Mouse (Mus musculus): ENCODE data around the gene Mex3d.

- TF ChIP-seq POLR2A (IDR thresholded peaks at IDR 0.05; ENCODE audit: borderline replicate concordance, extremely low read depth, insufficient read depth, insufficient read length, poor library complexity, severe bottlenecking) (no peak), CTCF (IDR thresholded peaks at IDR 0.05; ENCODE audit: borderline replicate concordance, extremely low read depth, insufficient read depth, insufficient read length) (peak; percentile 60; the same call in 1 of the 2 replicates)
These were observed 39.1 kb downstream of the Mex3d start, which contains the start of gene Adamtsl5 for GRCm38 (mm10) chr10:80348244-80348781.
